Mouse (Mus musculus): Measurements from ENCODE around the gene Fcgr1.
"Not testable (repeated sequence)": the region's sequence is repeated elsewhere in the genome, so short reads cannot be mapped to it uniquely, and the experiment has no call there.

Fcgr1 gene

GRCm38 (mm10) chr3:96254683-96255355 lies 39.0 kb downstream of the Fcgr1 start:
- in situ Hi-C loops (cut with MboI; ENCODE audit: low sequenced_read_pairs): no loop called here

GRCm38 (mm10) chr3:96251787-96252186 lies 42.0 kb downstream of the Fcgr1 start:
- in situ Hi-C loops (cut with MboI; ENCODE audit: low sequenced_read_pairs): no loop called here

DNA sequence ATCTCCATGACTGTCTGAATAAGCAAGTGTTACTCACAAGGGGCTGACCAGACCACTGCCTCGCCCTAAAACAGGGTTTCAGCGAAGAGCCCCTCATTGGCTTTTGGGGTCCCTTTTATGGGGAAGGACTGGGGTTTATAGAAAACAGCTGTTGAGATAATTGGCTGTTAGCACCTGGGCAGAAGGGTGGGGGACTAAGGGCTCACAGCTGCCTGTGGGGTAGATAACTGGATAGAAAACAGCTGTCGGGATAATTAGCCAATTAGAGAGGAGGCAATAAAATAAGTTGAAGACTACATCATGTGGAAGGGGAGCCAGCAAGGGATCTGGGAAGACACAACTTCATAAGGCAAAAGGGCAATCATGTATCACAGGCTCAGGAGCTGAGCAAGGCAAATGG lies 42.9 kb downstream of the Fcgr1 start:
- in situ Hi-C loops (cut with MboI; ENCODE audit: low sequenced_read_pairs): no loop called here

GRCm38 (mm10) chr3:96249034-96249345 lies 44.8 kb downstream of the Fcgr1 start:
- in situ Hi-C loops (cut with MboI; ENCODE audit: low sequenced_read_pairs): no loop called here

DNA sequence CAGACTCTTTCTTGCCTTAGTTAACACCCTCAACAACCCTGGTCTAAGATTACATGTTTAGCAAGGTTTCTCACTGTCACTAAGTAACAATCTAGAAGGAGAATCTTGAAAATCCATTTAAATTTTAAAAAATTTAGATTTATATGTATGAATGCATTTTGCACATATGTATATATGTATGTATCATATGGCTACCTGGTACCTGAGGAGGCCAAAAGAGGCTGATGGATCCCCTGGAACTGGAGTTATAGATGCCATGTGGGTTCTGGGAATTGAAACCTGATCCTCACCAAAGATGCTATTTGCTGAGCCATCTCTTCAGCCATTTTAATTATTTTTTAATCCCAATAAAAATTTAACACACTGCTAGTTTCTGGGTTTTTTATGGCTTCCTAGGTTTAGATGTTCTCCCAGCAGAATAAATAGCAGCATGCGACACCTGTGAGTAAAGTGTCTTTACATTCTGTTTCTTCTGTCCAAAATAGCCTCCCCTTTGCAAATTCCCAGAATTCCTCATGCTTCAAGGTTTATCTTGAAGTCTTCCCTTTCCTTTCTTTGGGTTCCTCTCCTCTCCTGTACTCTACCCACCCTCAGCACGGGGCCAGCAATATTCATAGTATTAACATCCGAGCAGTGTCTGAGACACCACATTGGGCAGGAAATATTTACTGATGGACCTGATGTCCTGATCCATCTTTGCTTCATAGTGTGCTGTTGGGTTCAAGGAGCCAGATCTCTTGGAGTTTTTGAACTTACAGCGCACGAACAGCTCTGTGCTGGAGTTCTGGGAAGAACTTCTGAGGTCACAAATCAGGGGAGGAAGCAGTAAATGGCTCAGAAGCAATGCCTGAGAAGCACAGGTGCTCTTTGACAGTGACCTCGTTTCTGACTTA lies 45.4 kb downstream of the Fcgr1 start:
- in situ Hi-C loops (cut with MboI; ENCODE audit: low sequenced_read_pairs): no loop called here

GRCm38 (mm10) chr3:96247356-96248140 lies 46.2 kb downstream of the Fcgr1 start:
- in situ Hi-C loops (cut with MboI; ENCODE audit: low sequenced_read_pairs): no loop called here

DNA sequence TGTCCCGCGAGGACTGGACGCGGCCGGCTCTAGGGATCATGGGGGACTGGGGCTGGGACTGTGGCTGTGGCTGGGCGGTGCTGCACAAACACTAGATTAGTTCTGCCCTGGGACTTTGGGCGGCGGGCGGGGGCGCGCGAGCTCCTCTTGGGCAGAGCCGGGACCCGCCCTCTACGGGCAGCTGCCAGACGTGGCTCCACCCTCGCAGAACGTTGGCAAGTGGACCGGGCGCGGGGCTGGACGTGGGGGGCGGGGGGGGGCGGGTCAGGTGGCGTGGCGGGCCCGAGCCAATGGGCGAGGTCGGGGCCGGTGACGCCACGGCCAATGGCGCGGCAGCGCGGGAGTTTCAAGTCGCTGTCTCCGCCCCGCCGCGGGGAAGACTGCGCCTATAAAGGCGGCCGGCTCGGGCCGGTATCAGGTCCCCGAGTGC lies 47.3 kb downstream of the Fcgr1 start, which contains the start of gene Hist2h3c1:
TSS of gene Hist2h3c1 (plus strand) at position 259 of the 430 bp plus-strand sequence.
- in situ Hi-C loops (cut with MboI; ENCODE audit: low sequenced_read_pairs): not testable (repeated sequence)

GRCm38 (mm10) chr3:96246018-96246417 lies 47.8 kb downstream of the Fcgr1 start:
- in situ Hi-C loops (cut with MboI; ENCODE audit: low sequenced_read_pairs): not testable (repeated sequence)

DNA sequence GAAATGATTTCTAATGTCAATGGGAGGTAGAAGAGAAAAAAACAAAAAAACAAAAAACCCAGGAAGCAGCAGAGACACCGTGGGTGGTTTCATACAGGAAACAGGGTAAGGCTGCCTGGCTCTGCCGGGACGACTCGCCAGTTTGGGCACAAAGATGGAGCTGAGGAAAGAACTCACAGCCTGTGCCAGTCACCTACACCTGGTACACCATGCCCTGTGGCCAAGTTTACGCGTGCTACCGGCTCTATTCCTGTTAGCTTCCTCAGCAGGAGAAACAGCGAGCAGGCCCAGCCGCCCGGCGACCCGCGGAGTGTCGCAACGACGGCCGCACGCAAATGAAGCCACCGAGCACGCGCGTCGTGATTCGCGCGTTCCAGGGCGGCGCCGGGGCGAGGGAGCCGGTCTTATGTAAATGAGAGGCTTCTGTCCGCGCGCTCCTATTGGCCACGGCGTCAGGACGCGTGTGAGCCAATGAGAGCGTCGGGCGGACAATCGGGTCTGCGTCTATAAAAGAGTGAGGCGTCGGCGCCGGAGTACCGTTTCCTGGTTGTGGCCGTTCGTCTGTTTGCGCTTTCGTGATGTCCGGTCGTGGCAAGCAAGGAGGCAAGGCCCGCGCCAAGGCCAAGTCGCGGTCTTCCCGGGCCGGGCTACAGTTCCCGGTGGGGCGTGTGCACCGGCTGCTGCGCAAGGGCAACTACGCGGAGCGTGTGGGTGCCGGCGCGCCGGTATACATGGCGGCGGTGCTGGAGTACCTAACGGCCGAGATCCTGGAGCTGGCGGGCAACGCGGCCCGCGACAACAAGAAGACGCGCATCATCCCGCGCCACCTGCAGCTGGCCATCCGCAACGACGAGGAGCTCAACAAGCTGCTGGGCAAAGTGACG lies 48.5 kb downstream of the Fcgr1 start, which contains the start of gene Hist2h2aa1:
TSS of gene Hist2h2aa1 (plus strand) at position 495 of the 884 bp plus-strand sequence.
- in situ Hi-C loops (cut with MboI; ENCODE audit: low sequenced_read_pairs): not testable (repeated sequence)

- in situ Hi-C loops (cut with MboI; ENCODE audit: low sequenced_read_pairs): no loop called here
Observed at GRCm38 (mm10) chr3:96243921-96244572, 49.7 kb downstream of the Fcgr1 start.

DNA sequence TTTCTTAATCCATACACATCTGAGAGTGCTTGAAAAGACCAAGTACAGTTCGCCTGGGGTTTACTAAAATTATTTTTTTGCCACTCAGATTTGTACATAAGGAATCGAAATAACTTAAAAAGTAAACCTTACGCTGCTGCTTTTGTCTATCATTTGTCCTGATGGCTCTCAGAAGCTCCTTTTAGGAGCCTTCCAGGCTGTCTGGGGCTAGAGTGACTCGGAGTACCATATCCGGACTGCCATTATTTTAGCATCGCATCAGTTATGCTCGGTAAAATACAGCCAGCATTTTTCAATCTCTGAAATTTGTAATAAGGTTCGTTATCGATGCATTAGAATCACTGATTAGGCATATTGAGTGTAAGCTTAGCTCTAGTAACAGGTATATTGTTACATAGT lies 53.0 kb downstream of the Fcgr1 start:
- in situ Hi-C loops (cut with MboI; ENCODE audit: low sequenced_read_pairs): no loop called here

- in situ Hi-C loops (cut with MboI; ENCODE audit: low sequenced_read_pairs): not testable (repeated sequence)
Observed at GRCm38 (mm10) chr3:96239949-96240798, 53.6 kb downstream of the Fcgr1 start, which contains the start of gene Hist2h2aa2. Hist2h2aa2 (minus strand) TSS chr3:96240276.

GRCm38 (mm10) chr3:96238954-96239793 lies 54.6 kb downstream of the Fcgr1 start, which contains the start of gene Hist2h3c2:
Hist2h3c2 (minus strand) TSS chr3:96239127.
- in situ Hi-C loops (cut with MboI; ENCODE audit: low sequenced_read_pairs): not testable (repeated sequence)

- in situ Hi-C loops (cut with MboI; ENCODE audit: low sequenced_read_pairs): no loop called here
Observed at GRCm38 (mm10) chr3:96237904-96238511, 55.8 kb downstream of the Fcgr1 start.

DNA sequence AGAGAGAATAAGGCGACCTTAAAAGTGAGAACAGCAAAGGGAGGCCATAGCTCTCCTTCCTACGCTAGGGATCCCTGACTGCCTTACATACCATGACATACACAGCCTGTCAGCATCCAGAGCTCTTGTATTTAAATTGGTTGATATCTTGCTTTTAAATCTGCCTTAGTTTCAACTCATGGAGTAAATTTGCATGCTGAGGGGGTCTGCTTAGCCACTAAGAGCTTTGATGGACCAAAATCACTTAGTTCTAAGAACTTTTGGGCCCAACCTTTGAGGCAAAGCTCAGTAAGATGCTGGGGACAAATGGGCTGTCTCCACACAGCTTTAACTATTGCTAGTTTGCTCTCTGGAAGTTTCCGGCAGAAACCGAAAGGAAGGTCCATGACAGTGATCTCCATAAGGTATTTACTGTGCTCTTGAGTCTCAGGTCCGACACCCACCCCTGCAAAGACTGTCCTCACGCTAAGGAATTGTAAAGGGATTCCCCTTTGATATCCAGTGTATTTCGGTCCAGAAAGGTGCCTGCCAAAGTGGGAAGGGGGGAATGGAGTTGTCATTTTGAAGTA lies 56.4 kb downstream of the Fcgr1 start:
- in situ Hi-C loops (cut with MboI; ENCODE audit: low sequenced_read_pairs): no loop called here

- in situ Hi-C loops (cut with MboI; ENCODE audit: low sequenced_read_pairs): no loop called here
Observed at GRCm38 (mm10) chr3:96236834-96237334, 56.9 kb downstream of the Fcgr1 start.

GRCm38 (mm10) chr3:96235836-96236235 lies 57.9 kb downstream of the Fcgr1 start:
- in situ Hi-C loops (cut with MboI; ENCODE audit: low sequenced_read_pairs): no loop called here

All from CH12F3 (cell line).